Mouse (Mus musculus): ENCODE results near the gene Lrrc66. TPM values are rescaled to one million over a fixed set of nuclear protein-coding genes. Genes with fewer than 3 reads are reported as not detected.

Gene Lrrc66
- total RNA-seq, 2 experiments from 2014 or later, result 0.12 TPM; not detected in 1

GRCm38 (mm10) chr5:73566119-73566518 is 66.2 kb downstream of the Lrrc66 start:
- no peak for DNase-seq

GRCm38 (mm10) chr5:73564038-73564437 is 68.3 kb downstream of the Lrrc66 start:
- DNase-seq, result peak; percentile 57
- intact Hi-C loops (cut with DNase I), result no loop called here

More at GRCm38 (mm10) chr5:73566119-73566518, 66.2 kb downstream of the Lrrc66 start:
- intact Hi-C loops (cut with DNase I), result no loop called here

- no peak for DNase-seq
- intact Hi-C loops (cut with DNase I), result no loop called here
These were observed 73.6 kb downstream of the Lrrc66 start for GRCm38 (mm10) chr5:73558756-73559155.

- no peak for DNase-seq
- intact Hi-C loops (cut with DNase I), result no loop called here
These were observed 75.4 kb downstream of the Lrrc66 start for GRCm38 (mm10) chr5:73556733-73557425.

Other genes with a start within 250 kb of the Lrrc66 start
- 1 to 10 TPM; 3.5 to 4.2 TPM for gene Cwh43, start 226.5 kb downstream of the Lrrc66 start, total RNA-seq (2021)
- gene Dcun1d4, start 151.5 kb downstream of the Lrrc66 start, total RNA-seq (2021), result 10 to 100 TPM; 68.2 to 72.1 TPM
- gene Sgcb, start 15.3 kb upstream of the Lrrc66 start, total RNA-seq (2021), result 10 to 100 TPM; 44.5 to 44.6 TPM
- 1 to 10 TPM; 1.3 to 1.7 TPM for gene Spata18, start 18.9 kb upstream of the Lrrc66 start, total RNA-seq (2021)

Measured in left cerebral cortex, postnatal 4 days (tissue).